Mouse (Mus musculus) embryonic facial prominence, embryonic 11.5 days (tissue): ENCODE measurements around the gene Gm21698. TPM values are rescaled to one million over a fixed set of nuclear protein-coding genes. Genes with fewer than 3 reads are reported as not detected.
A peak's percentile ranks its signal among the peaks of the same experiment; 100 is the strongest.
"Not testable (repeated sequence)": the region's sequence is repeated elsewhere in the genome, so short reads cannot be mapped to it uniquely, and the experiment has no call there.

Source experiments
- ATAC-seq: fragments of 200-750 bp; cut with Nextera tagmentation; replicated peaks from 2 replicates; pipeline ENCODE4 v1.8.0; 2017; ENCODE audit warnings: low read depth; ENCODE audit not compliant: insufficient number of reproducible peaks, low FRiP score, low TSS enrichment
- DNase-seq: peaks from one replicate; pipeline ENCODE4 v3.0.0-alpha.2; 2015; ENCODE audit warnings: low spot score
- H3K27ac ChIP-seq: fragments of 300-500 bp; sonication (generic); replicated peaks from 2 replicates; pipeline ENCODE4 v1.5.1; 2014; ENCODE audit warnings: mild to moderate bottlenecking, low read depth, low read length, control low read depth
- H3K27me3 ChIP-seq: fragments of 300-500 bp; sonication (generic); 2 replicates; pipeline ENCODE4 v1.6.1; 2014; ENCODE audit warnings: mild to moderate bottlenecking, low read length, moderate library complexity, mixed read lengths; ENCODE audit not compliant: control insufficient read depth, insufficient read depth
- H3K36me3 ChIP-seq: fragments of 300-500 bp; sonication (generic); replicated peaks from 2 replicates; pipeline ENCODE4 v1.6.1; 2014; ENCODE audit warnings: low read depth, mild to moderate bottlenecking, low read length, moderate library complexity, mixed read lengths; ENCODE audit not compliant: control insufficient read depth, insufficient read depth
- H3K4me1 ChIP-seq: fragments of 300-500 bp; sonication (generic); 2 replicates; pipeline ENCODE4 v1.6.1; 2014; ENCODE audit warnings: low read length, mixed read lengths; ENCODE audit not compliant: control insufficient read depth, insufficient read depth
- H3K4me2 ChIP-seq: fragments of 300-500 bp; sonication (generic); 2 replicates; pipeline ENCODE4 v1.6.1; 2014; ENCODE audit warnings: low read depth, mild to moderate bottlenecking, control low read depth, low read length, moderate library complexity
- H3K4me3 ChIP-seq: fragments of 300-500 bp; sonication (generic); 2 replicates; pipeline ENCODE4 v1.5.1; 2014; ENCODE audit warnings: low read depth, low read length, control low read depth
- H3K9ac ChIP-seq: fragments of 300-500 bp; sonication (generic); replicated peaks from 2 replicates; pipeline ENCODE4 v1.6.1; 2014; ENCODE audit warnings: mild to moderate bottlenecking, control low read depth, low read length
- H3K9me3 ChIP-seq: fragments of 300-500 bp; sonication (generic); replicated peaks from 2 replicates; pipeline ENCODE4 v1.6.1; 2016; ENCODE audit warnings: mild to moderate bottlenecking, low read length, inconsistent platforms, mixed read lengths; ENCODE audit not compliant: control insufficient read depth
- WGBS: fragments of 180-500 bp; shearing (Covaris S2); extraction: QIAGEN DNeasy Blood & Tissue Kit; methylation state at CpG from one replicate; pipeline ENCODE4 v1.1.7; 2014; 5-methylcytosine and 5-hydroxymethylcytosine counted together
- polyA plus RNA-seq: library from polyadenylated mRNA; unstranded; fragments of >200 nt; fragmentation: Nextera tagmentation; extraction: Ambion mirVana; gene quantifications from 2 replicates; pipeline ENCODE4 v1.2.1, GENCODE M21; 2014

Gm21698 gene
- polyA plus RNA-seq = not detected in 2 replicates

- WGBS = no CpG with 5 or more reads among the region's 3 CpGs
- not testable (repeated sequence) for H3K9ac ChIP-seq, ATAC-seq, H3K27me3 ChIP-seq, H3K27ac ChIP-seq, DNase-seq, H3K9me3 ChIP-seq, H3K4me3 ChIP-seq, H3K4me1 ChIP-seq, H3K36me3 ChIP-seq, H3K4me2 ChIP-seq
These were observed at the start of gene Gm21698 for GRCm38 (mm10) chr5:25988550-25988949. TSS of gene Gm21698 (minus strand) at chr5:25988650.

- not testable (repeated sequence) for H3K27ac ChIP-seq, H3K9ac ChIP-seq, H3K4me1 ChIP-seq, H3K36me3 ChIP-seq, H3K27me3 ChIP-seq, H3K9me3 ChIP-seq, DNase-seq, H3K4me3 ChIP-seq, H3K4me2 ChIP-seq, ATAC-seq
- no CpG with 5 or more reads among the region's 3 CpGs for WGBS
These were observed 34.4 kb upstream of the Gm21698 start, which contains the start of gene Gm5862 for GRCm38 (mm10) chr5:26022816-26023215. TSS of gene Gm5862 (minus strand) at chr5:26022916.

- WGBS = 62% methylated on average over 6 of the region's 7 CpGs
- not testable (repeated sequence) for H3K4me2 ChIP-seq, H3K27ac ChIP-seq, ATAC-seq, H3K9me3 ChIP-seq, H3K9ac ChIP-seq, H3K36me3 ChIP-seq, H3K27me3 ChIP-seq, DNase-seq, H3K4me3 ChIP-seq, H3K4me1 ChIP-seq
These were observed 19.2 kb upstream of the Gm21698 start for GRCm38 (mm10) chr5:26007697-26008096.

- Histone ChIP-seq H3K4me2 (peak overlapping the region; percentile 69), H3K4me3 (peak overlapping the region; percentile 30), H3K9ac (peak overlapping the region; percentile 19; the same call in 1 of the 2 replicates)
- 23% methylated on average over 43 of the region's 45 CpGs for WGBS
- peak; percentile 86 for ATAC-seq
- H3K4me1 ChIP-seq, H3K9me3 ChIP-seq, H3K27me3 ChIP-seq, H3K36me3 ChIP-seq, H3K27ac ChIP-seq: not testable (repeated sequence)
- peak; percentile 43 for DNase-seq
These were observed 18.7 kb upstream of the Gm21698 start for GRCm38 (mm10) chr5:26006937-26007695.

GRCm38 (mm10) chr5:26004698-26005097 lies 16.2 kb upstream of the Gm21698 start, which contains the start of gene Gm1979:
TSS of gene Gm1979 (minus strand) at chr5:26004798.
- H3K4me2 ChIP-seq, H3K36me3 ChIP-seq, DNase-seq, H3K27me3 ChIP-seq, H3K4me1 ChIP-seq, H3K9me3 ChIP-seq, H3K27ac ChIP-seq, ATAC-seq, H3K9ac ChIP-seq, H3K4me3 ChIP-seq: not testable (repeated sequence)
- 67% methylated on average over 1 of the region's 2 CpGs for WGBS

- not testable (repeated sequence) for DNase-seq, H3K27ac ChIP-seq, H3K27me3 ChIP-seq, H3K4me3 ChIP-seq, H3K4me1 ChIP-seq, H3K36me3 ChIP-seq, H3K4me2 ChIP-seq, ATAC-seq, H3K9ac ChIP-seq, H3K9me3 ChIP-seq
- no CpG with 5 or more reads among the region's 2 CpGs for WGBS
These were observed 15.9 kb downstream of the Gm21698 start, which contains the start of gene Gm21680 for GRCm38 (mm10) chr5:25972563-25972962. TSS of gene Gm21680 (minus strand) at chr5:25972663.

- WGBS = 59% methylated on average over 16 of the region's 17 CpGs
- not testable (repeated sequence) for H3K4me3 ChIP-seq, H3K27ac ChIP-seq
These were observed 31.4 kb downstream of the Gm21698 start for GRCm38 (mm10) chr5:25957050-25957449.

DNA sequence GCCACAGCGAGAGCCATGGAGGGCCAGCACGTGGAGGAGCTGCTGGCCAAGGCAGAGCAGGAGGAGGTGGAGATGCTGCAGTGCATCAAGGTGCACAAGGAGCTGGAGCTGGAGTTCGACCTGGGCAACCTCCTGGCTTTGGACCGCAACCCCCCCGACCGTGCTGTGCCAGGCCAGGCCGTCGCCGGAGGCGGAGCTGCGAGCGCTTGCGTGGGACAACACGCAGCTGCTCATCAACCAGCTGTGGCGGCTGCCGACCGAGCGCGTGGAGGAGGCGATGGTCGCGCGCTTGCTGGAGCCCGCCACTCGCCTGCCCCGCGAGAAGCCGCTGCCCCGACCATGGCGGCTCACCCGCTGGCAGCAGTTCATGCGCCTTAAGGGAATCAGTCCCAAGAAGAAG lies 31.8 kb downstream of the Gm21698 start:
- not testable (repeated sequence) for H3K36me3 ChIP-seq, H3K9ac ChIP-seq, H3K27me3 ChIP-seq, H3K9me3 ChIP-seq, H3K4me3 ChIP-seq, H3K4me1 ChIP-seq, H3K27ac ChIP-seq
- DNase-seq (peak; percentile 5), ATAC-seq (0 out of 2 replicates have a peak, but pooled peaks have one; percentile 39)
- H3K4me2 ChIP-seq = peak overlapping the region; percentile 30
- WGBS = 31% methylated on average over 31 of the region's 32 CpGs

More at GRCm38 (mm10) chr5:25957050-25957449, 31.4 kb downstream of the Gm21698 start:
- H3K27me3 ChIP-seq, H3K4me1 ChIP-seq, H3K36me3 ChIP-seq, H3K9ac ChIP-seq, H3K4me2 ChIP-seq, ATAC-seq, DNase-seq, H3K9me3 ChIP-seq: not testable (repeated sequence)
